Mouse (Mus musculus) adipocyte (in vitro differentiated cells): ENCODE measurements around the gene Kcnj12.

Experiments
- DNase-seq: peaks from one replicate; pipeline ENCODE4 v3.0.0-alpha.2; 2016; ENCODE audit warnings: low spot score

The Kcnj12 gene

GRCm38 (mm10) chr11:61110928-61111327, 88.6 kb downstream of the Kcnj12 start:
- no peak for DNase-seq

- no peak for DNase-seq
These were observed 89.1 kb downstream of the Kcnj12 start for GRCm38 (mm10) chr11:61111472-61111871.

- DNase-seq, result no peak
These were observed 90.1 kb downstream of the Kcnj12 start for GRCm38 (mm10) chr11:61112323-61112995.

- no peak for DNase-seq
These were observed 93.9 kb downstream of the Kcnj12 start for GRCm38 (mm10) chr11:61116226-61116625.

GRCm38 (mm10) chr11:61119996-61120583, 97.7 kb downstream of the Kcnj12 start:
- DNase-seq, result no peak
